Mouse (Mus musculus) embryo, embryonic 11 days (tissue): Measurements from ENCODE around the gene Zfp335.
A peak's percentile ranks its signal among the peaks of the same experiment; 100 is the strongest.
"Not testable (repeated sequence)": the region's sequence is repeated elsewhere in the genome, so short reads cannot be mapped to it uniquely, and the experiment has no call there.

ENCODE experiments used
- DNase-seq: peaks from one replicate; pipeline ENCODE4 v3.0.0-alpha.2; 2015

Gene Zfp335

DNA sequence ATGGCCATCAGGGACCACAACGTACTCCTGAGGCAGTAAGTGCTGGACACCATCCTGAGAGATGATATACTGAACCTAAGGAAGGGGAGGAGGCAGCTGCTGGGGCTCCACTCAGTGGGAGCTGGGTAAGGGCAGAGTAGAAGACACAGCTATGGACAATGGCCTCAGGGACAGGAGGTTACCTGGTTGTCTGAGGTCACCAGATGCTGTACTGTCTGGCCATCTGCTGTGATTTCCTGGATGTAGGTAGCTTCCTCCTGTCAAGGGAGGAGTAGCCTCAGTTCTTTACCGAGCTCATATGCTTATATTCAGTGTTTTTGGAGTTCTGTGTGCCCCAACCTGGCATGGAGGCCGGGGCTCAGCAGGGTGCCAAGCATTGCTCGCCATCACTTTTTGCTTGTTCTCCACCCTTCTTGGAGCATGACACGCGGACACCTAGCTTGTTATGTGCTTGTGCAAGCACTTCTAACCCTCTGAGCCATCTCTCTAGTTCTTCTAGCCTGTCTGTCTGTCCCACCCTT is 18.8 kb downstream of the Zfp335 start:
- no peak for DNase-seq

DNA sequence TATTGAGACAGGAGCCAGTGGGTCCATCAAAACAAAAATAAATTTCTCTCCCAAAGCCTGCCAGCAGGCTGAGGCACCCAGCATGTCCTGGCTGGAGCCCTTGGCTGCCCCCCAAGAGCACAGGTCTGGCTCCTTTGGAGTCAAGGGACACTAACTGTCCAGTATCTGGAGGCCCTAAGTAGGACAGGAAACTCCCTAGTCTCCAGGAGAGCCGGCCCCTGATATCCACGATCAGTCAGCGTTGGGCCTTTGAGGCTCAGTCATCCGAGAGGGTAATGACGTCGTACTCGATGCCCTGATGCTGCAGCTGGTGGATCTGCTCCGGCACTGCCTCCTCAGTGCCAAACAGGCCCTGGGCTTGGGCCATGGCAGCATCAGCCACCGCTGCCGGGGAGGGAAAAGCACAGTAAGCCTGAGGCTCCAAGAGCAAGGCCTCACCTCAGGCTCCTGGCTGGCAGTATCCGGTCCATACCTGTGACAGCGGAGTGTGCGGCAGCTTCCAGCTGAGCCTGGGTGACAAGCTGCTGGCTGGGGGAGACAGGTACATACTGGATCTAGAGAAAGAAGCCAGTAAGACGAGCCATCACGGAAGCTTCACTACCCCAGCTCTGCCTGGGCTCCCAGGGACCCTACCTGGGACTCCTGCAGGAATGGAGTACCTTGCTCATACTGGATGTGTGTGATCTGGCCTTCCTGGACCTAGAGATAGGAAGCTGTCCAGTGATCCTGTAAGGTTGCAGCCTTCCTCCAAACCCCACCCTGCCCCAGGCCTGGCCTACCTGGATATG is 19.5 kb downstream of the Zfp335 start:
- no peak for DNase-seq

GRCm38 (mm10) chr2:164891056-164891834 is 20.3 kb downstream of the Zfp335 start:
- DNase-seq: no peak

DNA sequence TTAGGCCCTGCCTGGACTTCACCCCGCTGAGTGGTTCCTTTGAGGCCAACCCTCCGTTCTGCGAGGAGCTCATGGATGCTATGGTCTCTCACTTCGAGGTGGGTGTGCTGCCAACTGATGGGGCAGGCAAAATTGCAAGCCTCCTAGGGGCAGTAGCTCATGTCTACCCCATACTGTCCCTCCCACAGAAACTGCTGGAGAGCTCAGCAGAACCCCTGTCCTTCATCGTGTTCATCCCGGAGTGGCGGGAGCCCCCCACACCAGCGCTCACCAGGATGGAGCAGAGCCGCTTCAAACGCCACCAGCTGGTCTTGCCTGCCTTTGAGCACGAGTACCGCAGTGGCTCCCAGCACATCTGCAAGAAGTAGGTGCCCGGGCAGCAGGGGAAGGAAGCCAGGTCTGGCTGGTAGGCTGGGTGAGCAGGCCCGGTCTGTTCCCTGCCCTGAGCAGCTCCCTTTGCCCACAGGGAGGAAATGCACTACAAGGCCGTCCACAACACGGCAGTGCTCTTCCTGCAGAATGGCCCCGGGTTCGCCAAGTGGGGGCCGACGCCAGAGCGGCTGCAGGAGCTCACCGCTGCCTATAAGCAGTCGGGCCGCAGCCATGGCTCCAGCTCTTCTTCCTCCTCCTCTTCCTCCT is 21.0 kb downstream of the Zfp335 start:
- DNase-seq: no peak

- no peak for DNase-seq
Measured at GRCm38 (mm10) chr2:164889960-164890359, 21.6 kb downstream of the Zfp335 start.

DNA sequence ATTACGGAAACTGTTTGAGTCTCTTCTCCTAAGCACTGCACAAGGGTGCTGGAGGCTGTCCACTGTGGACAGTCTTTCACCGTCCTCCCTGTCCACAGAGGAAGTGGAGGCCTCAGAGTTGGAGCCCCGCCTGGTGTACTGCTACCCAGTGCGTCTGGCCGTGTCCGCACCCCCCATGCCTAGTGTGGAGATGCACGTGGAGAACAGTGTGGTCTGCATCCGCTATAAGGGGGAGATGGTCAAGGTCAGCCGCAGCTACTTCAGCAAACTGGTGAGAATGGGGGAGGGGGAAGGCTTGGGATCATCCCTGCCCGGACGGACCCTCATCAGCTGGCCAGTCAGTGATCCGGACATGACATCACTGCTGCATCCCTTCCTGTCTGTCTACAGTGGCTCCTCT is 22.6 kb downstream of the Zfp335 start:
- DNase-seq: no peak

DNA sequence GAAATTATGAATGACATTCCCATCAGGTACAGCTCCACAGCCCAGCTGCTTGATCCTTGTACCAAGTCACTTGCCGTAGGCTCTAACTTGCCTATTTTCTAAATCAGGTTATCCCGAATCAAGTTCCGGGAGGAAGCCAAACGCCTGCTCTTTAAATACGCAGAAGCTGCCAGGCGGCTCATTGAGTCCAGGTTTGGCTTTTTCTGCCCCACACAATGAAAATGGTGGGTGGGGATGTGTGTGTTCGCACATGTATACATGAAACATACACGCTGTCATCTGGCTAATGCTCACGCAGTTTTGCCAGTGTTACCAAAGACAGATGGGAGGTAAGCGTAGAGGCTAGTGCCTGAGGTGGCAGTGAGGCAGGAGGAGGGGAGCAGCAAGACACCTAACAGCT is 24.9 kb downstream of the Zfp335 start:
- DNase-seq: no peak

- DNase-seq: no peak
Measured at GRCm38 (mm10) chr2:164885788-164886187, 25.8 kb downstream of the Zfp335 start.

GRCm38 (mm10) chr2:164882619-164883018 is 28.9 kb downstream of the Zfp335 start:
- peak; percentile 43 for DNase-seq

GRCm38 (mm10) chr2:164879568-164880277 is 31.8 kb downstream of the Zfp335 start:
- peak; percentile 97 for DNase-seq

- DNase-seq: peak; percentile 94
Measured at GRCm38 (mm10) chr2:164879228-164879567, 32.4 kb downstream of the Zfp335 start, which contains the start of gene Pcif1. Gene Pcif1, plus strand, starts transcription at chr2:164879304.

DNA sequence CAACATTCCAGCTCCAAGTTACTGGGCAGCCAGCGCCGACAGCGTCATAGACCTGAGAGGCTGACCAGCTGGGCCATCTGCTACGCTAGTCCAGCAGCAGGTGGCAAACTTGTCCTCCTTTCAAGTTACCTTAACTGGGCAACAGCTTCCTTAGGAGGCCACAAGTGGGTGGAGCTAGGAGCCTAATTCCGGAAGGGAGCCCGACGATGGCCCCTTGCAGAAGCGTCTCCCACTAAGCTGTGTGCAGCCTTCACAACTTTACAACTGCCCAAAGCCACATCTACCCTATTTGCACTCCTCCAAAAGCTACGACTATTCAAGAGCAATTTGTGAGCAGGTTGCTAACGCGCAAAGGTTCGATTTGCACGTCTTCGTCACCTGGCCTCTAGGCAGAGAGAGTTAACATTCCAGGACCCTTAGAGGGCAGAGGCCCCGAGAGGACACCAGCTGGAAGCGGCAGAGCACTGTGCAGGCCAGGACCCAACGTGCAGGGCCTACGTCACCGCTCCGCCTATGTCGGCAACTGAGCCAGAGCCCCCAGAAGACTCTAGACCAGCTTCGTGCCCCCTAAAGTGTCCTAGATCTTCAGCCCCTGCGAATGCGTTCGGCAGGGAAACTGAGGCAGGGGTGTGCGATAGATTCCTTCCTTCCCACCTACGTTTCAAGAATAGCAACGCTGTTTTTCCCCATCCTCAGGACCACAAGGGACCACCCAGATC is 32.9 kb downstream of the Zfp335 start:
- DNase-seq: peak; percentile 74

DNA sequence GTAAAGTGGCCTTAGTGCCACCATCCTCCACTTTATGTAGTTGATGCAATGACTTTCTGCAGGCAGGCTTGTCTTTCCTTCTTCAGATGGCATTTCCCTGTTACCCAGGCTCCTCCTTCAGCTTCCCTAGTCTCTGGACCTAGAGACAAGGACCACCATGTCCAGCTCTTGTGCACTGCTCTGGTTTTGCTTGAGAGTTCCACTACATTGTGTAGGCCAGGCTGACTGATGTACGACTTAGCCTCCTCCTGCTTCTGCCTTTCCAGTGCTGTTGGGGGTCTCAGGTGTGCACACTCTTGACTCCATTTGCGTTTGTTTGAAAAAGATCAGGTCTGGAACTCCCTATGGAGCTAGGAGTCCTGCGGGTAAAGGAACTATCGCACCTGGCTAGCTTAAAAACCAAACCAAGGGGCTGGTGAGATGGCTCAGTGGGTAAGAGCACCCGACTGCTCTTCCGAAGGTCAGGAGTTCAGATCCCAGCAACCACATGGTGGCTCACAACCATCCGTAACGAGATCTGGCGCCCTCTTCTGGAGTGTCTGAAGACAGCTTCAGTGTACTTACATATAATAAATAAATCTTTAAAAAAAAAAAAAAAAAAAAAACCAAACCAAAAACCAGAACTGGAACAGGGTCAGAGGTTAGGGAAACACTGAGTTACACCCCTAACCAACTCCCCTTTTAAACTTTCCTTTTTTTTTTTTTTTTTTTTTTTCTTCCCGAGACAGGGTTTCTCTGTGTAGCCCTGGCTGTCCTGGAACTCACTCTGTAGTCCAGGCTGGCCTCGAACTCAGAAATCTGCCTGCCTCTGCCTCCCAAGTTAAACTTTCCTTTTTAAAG is 34.0 kb downstream of the Zfp335 start:
- not testable (repeated sequence) for DNase-seq

GRCm38 (mm10) chr2:164875648-164876047 is 35.9 kb downstream of the Zfp335 start:
- DNase-seq: not testable (repeated sequence)

DNA sequence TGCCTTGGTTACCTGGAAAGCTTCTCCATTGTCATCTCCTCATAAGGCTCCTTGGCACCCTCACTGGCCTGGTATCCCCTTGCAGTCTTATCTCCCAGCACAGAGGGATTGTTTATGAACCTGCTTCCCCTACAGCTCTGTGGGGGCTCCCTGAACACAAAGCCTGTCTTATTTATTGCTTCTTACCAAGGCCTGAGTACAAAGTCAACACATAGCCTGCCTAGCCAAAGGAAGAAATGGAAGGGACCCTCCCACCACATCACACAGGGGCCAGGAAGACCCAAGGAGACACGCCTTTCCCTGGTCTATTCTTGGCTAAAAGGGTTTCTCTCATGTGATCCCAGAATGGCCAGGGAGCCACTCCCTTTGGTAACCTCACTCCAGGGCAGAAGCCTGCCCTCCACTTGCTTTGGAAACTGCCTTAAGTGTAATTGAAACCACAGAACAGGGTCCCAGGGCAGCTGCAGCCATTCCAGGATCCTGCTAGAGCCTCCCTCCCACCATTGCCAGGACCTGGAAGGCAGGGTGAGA is 37.3 kb downstream of the Zfp335 start:
- peak; percentile 45 for DNase-seq

DNA sequence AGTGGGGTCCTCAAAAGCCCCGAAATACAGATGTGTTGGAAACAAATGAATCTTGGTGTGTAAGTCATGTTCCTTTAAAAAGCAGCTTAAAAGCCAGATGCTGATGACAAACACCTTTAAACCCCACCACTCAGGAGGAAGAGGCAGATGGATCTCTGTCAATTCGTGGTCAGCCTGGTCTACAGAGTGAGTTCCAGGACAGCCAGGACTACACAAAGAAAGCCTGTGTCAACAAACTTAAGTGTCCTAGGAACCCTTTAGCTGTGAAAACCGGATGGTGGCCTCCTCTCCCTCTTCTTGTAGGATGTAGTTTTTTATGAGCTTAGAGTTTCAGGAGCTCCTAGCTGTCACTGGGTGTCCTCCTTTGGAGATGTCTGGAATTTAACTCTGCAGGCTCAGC is 37.9 kb downstream of the Zfp335 start:
- DNase-seq: no peak

GRCm38 (mm10) chr2:164871602-164872303 is 39.8 kb downstream of the Zfp335 start:
- no peak for DNase-seq

- no peak for DNase-seq
Measured at GRCm38 (mm10) chr2:164868491-164868890, 43.1 kb downstream of the Zfp335 start.

- DNase-seq: no peak
Measured at GRCm38 (mm10) chr2:164867566-164867965, 44.0 kb downstream of the Zfp335 start.
